Mouse (Mus musculus): ENCODE measurements around the gene Tmco5. TPM values are rescaled to one million over a fixed set of nuclear protein-coding genes. Genes with fewer than 3 reads are reported as not detected.

The Tmco5 gene
- total RNA-seq (2014; fragmentation: Nextera tagmentation): not detected in 2 replicates
- total RNA-seq (2017): not detected in 2 replicates
- not detected in 2 replicates for polyA plus RNA-seq (2012)

DNA sequence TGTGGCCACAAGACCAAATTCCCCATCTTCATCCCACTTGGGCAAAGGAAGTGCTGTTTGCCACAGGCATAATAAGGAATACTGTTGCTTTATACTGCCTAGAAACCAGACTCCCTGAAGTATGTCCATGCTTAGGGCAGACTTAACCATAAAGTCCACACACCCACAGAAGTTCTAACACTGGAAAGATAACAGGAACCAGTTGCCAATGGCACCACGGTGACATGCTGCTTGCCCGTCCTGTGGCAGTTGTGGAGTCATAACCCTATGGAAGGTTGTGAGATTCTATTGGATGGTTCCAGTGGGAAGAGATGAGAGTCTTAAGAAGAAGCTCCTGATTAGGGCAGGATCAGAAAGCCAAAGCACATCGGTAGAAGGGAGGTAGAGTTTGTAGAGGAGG is at the start of gene Tmco5:
Gene Tmco5, plus strand, starts transcription at position 301 of the 400 bp plus-strand sequence.
- H3K4me1 ChIP-seq (ENCODE audit: insufficient read depth, low read depth, low read length): no peaks in the 10 kb centered on the region
- H3K9me3 ChIP-seq (replicated peaks): no peaks in the 10 kb centered on the region
- DNase-seq (ENCODE audit: low spot score) (no peak), ATAC-seq (ENCODE audit: extremely low read depth, insufficient number of reproducible peaks, low FRiP score, poor library complexity, severe bottlenecking) (no peak)
- H3K27me3 ChIP-seq (ENCODE audit: insufficient read depth, low read length): 0 out of 2 replicates have a peak, but pooled peaks cover 2% of the 10 kb centered on the region
- no peaks in the 10 kb centered on the region for H3K36me3 ChIP-seq (replicated peaks)
- TF ChIP-seq TAL1 (conservative IDR thresholded peaks at IDR 0.05; ENCODE audit: low read depth, low read length): no peak
- no peak for TF ChIP-seq GATA2 (IDR thresholded peaks at IDR 0.05; ENCODE audit: borderline replicate concordance, low read depth, low read length)
- no peak for TF ChIP-seq POLR2AphosphoS5 (IDR thresholded peaks at IDR 0.05; ENCODE audit: insufficient replicate concordance, low read depth, low read length)
- TF ChIP-seq CTCF (IDR thresholded peaks at IDR 0.05; ENCODE audit: low read depth, low read length): no peak
- TF ChIP-seq GATA1 (IDR thresholded peaks at IDR 0.05; ENCODE audit: borderline replicate concordance, low read length): no peak
- no peak within 1 kb of the TSS for H3K4me3 ChIP-seq (ENCODE audit: low read depth, low read length)

DNA sequence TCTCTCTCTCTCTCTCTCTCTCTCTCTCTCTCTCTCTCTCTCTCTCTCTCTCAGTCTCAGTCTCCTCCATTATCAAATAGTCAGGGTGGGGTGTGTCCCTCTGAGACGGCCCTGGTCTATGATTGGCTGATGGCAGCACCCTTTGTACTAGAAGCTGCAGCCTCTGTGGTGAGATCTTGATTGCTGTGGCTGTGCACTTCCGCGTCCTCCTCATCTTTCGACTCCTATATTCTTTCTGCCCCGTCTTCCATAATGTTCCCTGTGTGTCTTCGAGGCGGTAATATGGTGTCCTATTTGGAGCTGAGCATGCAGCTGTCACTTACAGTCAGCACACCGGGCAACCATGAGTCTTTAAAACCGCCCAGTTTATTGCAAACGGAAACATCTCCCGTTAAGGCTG is 46.6 kb upstream of the Tmco5 start:
- ATAC-seq (ENCODE audit: extremely low read depth, insufficient number of reproducible peaks, low FRiP score, poor library complexity, severe bottlenecking) (no peak), DNase-seq (ENCODE audit: low spot score) (no peak)
- Histone ChIP-seq H3K27me3 (ENCODE audit: insufficient read depth, low read length) (no peaks in the 10 kb centered on the region), H3K4me1 (ENCODE audit: insufficient read depth, low read depth, low read length) (no peaks in the 10 kb centered on the region), H3K9me3 (replicated peaks) (no peaks in the 10 kb centered on the region), H3K4me3 (ENCODE audit: low read depth, low read length) (no peak overlapping the region), H3K36me3 (replicated peaks) (no peaks in the 10 kb centered on the region)
- TF ChIP-seq TAL1 (conservative IDR thresholded peaks at IDR 0.05; ENCODE audit: low read depth, low read length) (no peak), GATA1 (IDR thresholded peaks at IDR 0.05; ENCODE audit: borderline replicate concordance, low read length) (no peak), CTCF (IDR thresholded peaks at IDR 0.05; ENCODE audit: low read depth, low read length) (no peak), POLR2AphosphoS5 (IDR thresholded peaks at IDR 0.05; ENCODE audit: insufficient replicate concordance, low read depth, low read length) (no peak), GATA2 (IDR thresholded peaks at IDR 0.05; ENCODE audit: borderline replicate concordance, low read depth, low read length) (no peak)

DNA sequence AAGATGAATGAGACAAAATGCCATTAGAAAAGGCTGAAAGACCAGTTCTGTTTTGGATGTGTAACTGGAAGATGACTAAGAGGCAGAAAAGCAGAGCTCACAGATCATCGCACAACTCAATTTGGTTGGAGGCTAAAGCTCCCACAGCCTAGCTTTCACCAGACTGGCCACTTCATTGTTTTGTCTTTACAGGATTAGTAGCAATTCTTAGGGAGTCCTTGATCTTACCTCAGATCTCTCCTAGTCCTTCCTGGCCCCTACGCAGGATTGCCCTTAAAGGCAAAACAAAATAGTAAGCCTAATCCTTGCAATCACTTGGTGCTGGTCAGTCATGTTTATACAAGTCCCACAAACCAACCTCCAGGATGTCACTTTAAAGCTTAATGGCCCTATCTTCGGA is 40.7 kb upstream of the Tmco5 start:
- no peaks in the 10 kb centered on the region for H3K36me3 ChIP-seq (replicated peaks)
- H3K4me1 ChIP-seq (ENCODE audit: insufficient read depth, low read depth, low read length): no peaks in the 10 kb centered on the region
- no peak overlapping the region for H3K4me3 ChIP-seq (ENCODE audit: low read depth, low read length)
- TF ChIP-seq CTCF (IDR thresholded peaks at IDR 0.05; ENCODE audit: low read depth, low read length) (no peak), TAL1 (conservative IDR thresholded peaks at IDR 0.05; ENCODE audit: low read depth, low read length) (no peak), GATA1 (IDR thresholded peaks at IDR 0.05; ENCODE audit: borderline replicate concordance, low read length) (no peak), POLR2AphosphoS5 (IDR thresholded peaks at IDR 0.05; ENCODE audit: insufficient replicate concordance, low read depth, low read length) (no peak), GATA2 (IDR thresholded peaks at IDR 0.05; ENCODE audit: borderline replicate concordance, low read depth, low read length) (no peak)
- DNase-seq (ENCODE audit: low spot score) (no peak), ATAC-seq (ENCODE audit: extremely low read depth, insufficient number of reproducible peaks, low FRiP score, poor library complexity, severe bottlenecking) (no peak)
- no peaks in the 10 kb centered on the region for H3K9me3 ChIP-seq (replicated peaks)
- no peaks in the 10 kb centered on the region for H3K27me3 ChIP-seq (ENCODE audit: insufficient read depth, low read length)

DNA sequence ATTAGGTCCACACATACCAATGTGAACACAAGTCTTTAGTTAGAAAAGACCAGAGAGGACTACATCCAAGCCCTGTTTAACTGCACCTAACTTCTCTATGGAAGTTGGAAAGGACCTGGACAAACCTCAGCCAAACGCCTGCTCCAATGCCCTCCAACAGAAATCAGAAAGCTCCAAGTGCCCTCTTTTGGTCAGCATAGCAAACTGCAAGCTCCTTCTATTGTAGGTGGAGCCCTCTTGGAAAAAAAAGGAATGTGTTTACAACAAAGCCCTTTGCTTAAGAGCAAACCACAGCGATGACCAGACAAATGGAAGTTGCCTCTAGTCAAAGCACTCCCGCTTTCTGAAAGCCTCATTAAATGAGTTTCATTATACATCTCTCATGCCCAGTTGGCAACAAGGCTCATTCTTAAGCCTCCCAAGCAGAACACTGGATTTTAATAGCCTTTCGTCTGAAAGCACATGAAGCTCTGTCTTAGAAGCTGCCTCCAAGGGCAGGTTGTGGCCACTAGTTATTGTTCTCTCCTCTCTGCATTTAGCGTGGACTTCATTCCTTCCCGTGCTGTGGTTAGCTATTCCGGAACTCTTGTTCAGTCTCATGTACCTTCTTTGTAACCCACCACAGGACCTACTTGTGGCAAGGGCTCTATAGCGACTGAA is 39.8 kb upstream of the Tmco5 start:
- TF ChIP-seq GATA2 (IDR thresholded peaks at IDR 0.05; ENCODE audit: borderline replicate concordance, low read depth, low read length): no peak
- no peak for TF ChIP-seq TAL1 (conservative IDR thresholded peaks at IDR 0.05; ENCODE audit: low read depth, low read length)
- TF ChIP-seq POLR2AphosphoS5 (IDR thresholded peaks at IDR 0.05; ENCODE audit: insufficient replicate concordance, low read depth, low read length): no peak
- no peak for TF ChIP-seq GATA1 (IDR thresholded peaks at IDR 0.05; ENCODE audit: borderline replicate concordance, low read length)
- no peak for TF ChIP-seq CTCF (IDR thresholded peaks at IDR 0.05; ENCODE audit: low read depth, low read length)
- H3K36me3 ChIP-seq (replicated peaks): no peaks in the 10 kb centered on the region
- DNase-seq (ENCODE audit: low spot score): no peak
- ATAC-seq (ENCODE audit: extremely low read depth, insufficient number of reproducible peaks, low FRiP score, poor library complexity, severe bottlenecking): no peak
- H3K27me3 ChIP-seq (ENCODE audit: insufficient read depth, low read length): no peaks in the 10 kb centered on the region
- H3K9me3 ChIP-seq (replicated peaks): no peaks in the 10 kb centered on the region
- H3K4me1 ChIP-seq (ENCODE audit: insufficient read depth, low read depth, low read length): no peaks in the 10 kb centered on the region
- H3K4me3 ChIP-seq (ENCODE audit: low read depth, low read length): no peak overlapping the region

DNA sequence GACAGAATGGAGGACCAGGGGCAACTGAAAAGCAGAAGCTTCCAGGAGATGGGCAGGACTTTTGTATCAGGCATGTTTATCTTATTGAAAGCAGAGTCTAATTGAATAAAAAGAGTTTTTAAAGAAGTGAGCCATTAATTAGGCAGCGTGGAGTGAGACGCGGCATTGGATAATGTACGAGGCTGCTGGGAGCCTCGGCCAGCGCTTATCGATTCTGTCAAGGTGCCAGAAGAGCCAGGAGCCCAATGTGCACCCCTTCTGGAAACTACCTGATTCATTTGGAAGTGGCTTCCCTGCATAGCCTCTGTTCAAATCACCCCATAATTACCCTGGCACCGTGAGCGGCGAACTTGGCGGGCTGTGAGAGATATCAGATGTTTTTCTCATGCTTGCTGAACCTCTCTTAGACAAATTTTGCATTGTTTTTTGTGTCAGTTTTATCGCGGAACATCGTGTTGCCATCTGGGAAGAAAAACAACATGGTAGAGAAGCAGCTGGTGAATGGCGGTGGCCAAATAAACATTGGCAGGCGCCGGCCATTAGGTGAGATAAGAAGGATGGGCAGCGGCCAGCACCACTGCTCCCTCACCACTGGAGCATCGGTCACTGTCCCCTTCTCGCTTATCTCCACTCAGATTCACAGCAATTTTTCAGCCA is 28.4 kb upstream of the Tmco5 start:
- no peaks in the 10 kb centered on the region for H3K4me1 ChIP-seq (ENCODE audit: insufficient read depth, low read depth, low read length)

DNA sequence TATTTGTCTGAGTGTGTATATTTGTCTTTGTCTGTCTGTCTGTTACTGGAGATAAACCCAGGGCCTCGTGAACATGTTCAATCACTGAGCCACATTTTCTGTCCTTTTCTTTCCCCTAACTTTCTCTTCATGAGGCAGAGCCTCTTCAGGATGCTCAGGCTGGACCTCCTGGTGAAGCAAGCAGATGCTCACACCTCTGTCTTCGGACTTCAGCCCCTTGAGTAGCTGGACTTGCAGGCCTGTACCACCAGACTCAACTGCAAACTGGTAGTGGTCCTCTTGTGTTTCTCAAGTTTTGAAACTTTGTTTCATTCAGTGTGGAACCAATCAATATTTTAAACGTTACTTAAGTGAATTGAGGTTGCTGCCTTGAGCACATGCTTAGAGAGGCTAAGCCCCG is 27.1 kb upstream of the Tmco5 start:
- Histone ChIP-seq H3K36me3 (replicated peaks) (no peaks in the 10 kb centered on the region), H3K4me3 (ENCODE audit: low read depth, low read length) (no peak overlapping the region), H3K9me3 (replicated peaks) (no peaks in the 10 kb centered on the region), H3K27me3 (ENCODE audit: insufficient read depth, low read length) (no peaks in the 10 kb centered on the region), H3K4me1 (ENCODE audit: insufficient read depth, low read depth, low read length) (no peaks in the 10 kb centered on the region)
- DNase-seq (ENCODE audit: low spot score) (no peak), ATAC-seq (ENCODE audit: extremely low read depth, insufficient number of reproducible peaks, low FRiP score, poor library complexity, severe bottlenecking) (no peak)
- TF ChIP-seq GATA2 (IDR thresholded peaks at IDR 0.05; ENCODE audit: borderline replicate concordance, low read depth, low read length) (no peak), GATA1 (IDR thresholded peaks at IDR 0.05; ENCODE audit: borderline replicate concordance, low read length) (no peak), TAL1 (conservative IDR thresholded peaks at IDR 0.05; ENCODE audit: low read depth, low read length) (no peak), POLR2AphosphoS5 (IDR thresholded peaks at IDR 0.05; ENCODE audit: insufficient replicate concordance, low read depth, low read length) (no peak), CTCF (IDR thresholded peaks at IDR 0.05; ENCODE audit: low read depth, low read length) (no peak)

More for the DNA sequence above, 28.4 kb upstream of the Tmco5 start:
- Histone ChIP-seq H3K9me3 (replicated peaks) (no peaks in the 10 kb centered on the region), H3K36me3 (replicated peaks) (no peaks in the 10 kb centered on the region), H3K4me3 (ENCODE audit: low read depth, low read length) (no peak overlapping the region), H3K27me3 (ENCODE audit: insufficient read depth, low read length) (no peaks in the 10 kb centered on the region)
- no peak for ATAC-seq (ENCODE audit: extremely low read depth, insufficient number of reproducible peaks, low FRiP score, poor library complexity, severe bottlenecking)
- no peak for DNase-seq (ENCODE audit: low spot score)
- TF ChIP-seq GATA2 (IDR thresholded peaks at IDR 0.05; ENCODE audit: borderline replicate concordance, low read depth, low read length): no peak
- no peak for TF ChIP-seq CTCF (IDR thresholded peaks at IDR 0.05; ENCODE audit: low read depth, low read length)
- TF ChIP-seq TAL1 (conservative IDR thresholded peaks at IDR 0.05; ENCODE audit: low read depth, low read length): no peak
- TF ChIP-seq POLR2AphosphoS5 (IDR thresholded peaks at IDR 0.05; ENCODE audit: insufficient replicate concordance, low read depth, low read length): no peak
- TF ChIP-seq GATA1 (IDR thresholded peaks at IDR 0.05; ENCODE audit: borderline replicate concordance, low read length): no peak
